Mouse (Mus musculus): ENCODE measurements at regions not wholly inside any gene's neighbourhood (a gene's known extent, or its start where the extent isn't known, plus 50 kb on each side); places are given as distances from the start of the nearest gene placed in this dataset.

GRCm38 (mm10) chrX:12924705-12925644 lies 146.3 kb upstream of the Usp9x start:
- TF ChIP-seq CTCF (IDR thresholded peaks at IDR 0.05; ENCODE audit: borderline replicate concordance, insufficient read depth, low read length) (no peak), POLR2A (IDR thresholded peaks at IDR 0.05; ENCODE audit: low read depth, low read length) (no peak)
